Mouse (Mus musculus): ENCODE data around the gene Nxpe4.
A peak's percentile ranks its signal among the peaks of the same experiment; 100 is the strongest.
"Not testable (repeated sequence)": the region's sequence is repeated elsewhere in the genome, so short reads cannot be mapped to it uniquely, and the experiment has no call there.

Nxpe4 gene

DNA sequence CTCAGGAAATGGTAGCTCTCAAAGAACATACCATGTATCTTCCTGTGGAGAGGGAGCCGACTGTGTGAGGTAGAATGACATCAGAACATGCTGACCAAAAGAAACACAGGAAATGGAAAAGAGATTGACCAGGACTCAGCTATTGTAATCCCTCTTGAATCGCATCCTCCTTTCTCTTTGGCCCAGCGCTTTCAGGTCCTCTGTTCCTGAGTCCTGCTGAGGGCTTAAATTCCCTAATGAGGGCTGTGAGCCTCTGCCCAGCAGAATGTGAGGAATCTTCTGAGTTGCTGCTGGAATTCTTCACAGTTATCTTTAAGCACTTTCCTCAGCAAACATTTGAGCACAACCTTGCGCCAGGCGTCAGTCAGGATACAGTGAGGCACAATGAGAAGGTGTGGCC is 78.6 kb downstream of the Nxpe4 start:
- no peak for DNase-seq (ENCODE audit: extremely low spot score)

GRCm38 (mm10) chr9:48241791-48242190 is 80.0 kb downstream of the Nxpe4 start:
- no peak for DNase-seq (ENCODE audit: extremely low spot score)

- DNase-seq (ENCODE audit: extremely low spot score), result no peak
These were observed 80.9 kb downstream of the Nxpe4 start for GRCm38 (mm10) chr9:48242756-48243155.

DNA sequence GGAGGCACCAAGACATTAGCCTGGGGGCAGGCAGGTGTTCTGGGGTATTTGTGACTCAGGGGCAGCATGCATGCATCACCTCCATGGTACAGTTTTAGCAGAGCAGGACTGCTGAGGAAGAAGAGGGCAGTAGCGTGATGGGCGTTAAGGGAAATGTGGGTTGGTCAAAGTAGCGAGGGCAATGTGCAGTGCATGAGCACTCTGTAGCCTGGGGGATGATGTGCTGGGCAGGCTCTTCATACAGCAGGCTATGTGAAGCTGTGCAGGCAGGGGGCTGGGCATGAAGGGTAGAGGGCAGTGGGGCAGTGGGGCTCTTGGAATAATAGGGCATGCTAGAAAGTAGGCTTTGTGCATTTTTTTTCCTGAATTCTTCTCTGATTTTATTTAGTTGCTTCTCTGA is 82.4 kb downstream of the Nxpe4 start:
- no peak for DNase-seq (ENCODE audit: extremely low spot score)

DNA sequence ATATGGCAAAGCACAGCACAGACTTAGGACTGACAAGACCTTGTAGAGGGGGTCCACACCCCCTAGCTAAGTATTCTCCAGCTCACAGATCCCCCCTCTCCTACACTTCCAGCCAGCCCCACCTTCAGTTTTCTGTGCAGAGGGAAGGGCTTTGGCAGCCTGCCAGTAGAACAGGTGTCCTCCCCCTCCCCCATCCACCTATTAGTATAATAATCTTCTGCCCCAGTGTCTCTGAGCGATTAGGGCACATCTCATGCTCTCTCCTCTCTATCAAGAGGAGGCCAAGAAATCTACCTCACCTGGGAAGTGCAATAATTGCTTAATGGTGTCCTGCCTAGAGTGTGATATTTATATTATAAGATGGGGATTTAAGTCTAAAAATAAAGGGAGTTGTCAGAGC is 83.7 kb downstream of the Nxpe4 start:
- no peak for DNase-seq (ENCODE audit: extremely low spot score)

DNA sequence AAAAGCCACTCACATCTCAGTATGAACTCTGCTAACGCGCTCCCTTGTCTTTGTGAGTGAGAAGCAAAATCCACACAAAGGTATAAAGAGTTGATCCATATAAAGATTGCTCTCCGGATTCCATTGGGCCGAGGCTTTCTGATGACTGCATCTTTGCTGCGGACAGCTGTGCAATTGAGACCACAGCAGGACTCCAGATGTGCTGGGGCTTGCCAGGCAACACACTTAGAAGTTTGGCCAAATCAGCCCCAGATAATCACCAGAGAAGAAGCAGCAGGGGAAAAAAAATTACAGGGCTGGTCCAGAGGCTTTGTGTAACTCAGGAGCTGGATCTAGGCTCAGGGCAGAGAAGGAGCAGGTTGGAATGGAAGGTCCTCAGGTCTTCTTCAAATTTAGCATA is 85.5 kb downstream of the Nxpe4 start:
- DNase-seq (ENCODE audit: extremely low spot score), result no peak

DNA sequence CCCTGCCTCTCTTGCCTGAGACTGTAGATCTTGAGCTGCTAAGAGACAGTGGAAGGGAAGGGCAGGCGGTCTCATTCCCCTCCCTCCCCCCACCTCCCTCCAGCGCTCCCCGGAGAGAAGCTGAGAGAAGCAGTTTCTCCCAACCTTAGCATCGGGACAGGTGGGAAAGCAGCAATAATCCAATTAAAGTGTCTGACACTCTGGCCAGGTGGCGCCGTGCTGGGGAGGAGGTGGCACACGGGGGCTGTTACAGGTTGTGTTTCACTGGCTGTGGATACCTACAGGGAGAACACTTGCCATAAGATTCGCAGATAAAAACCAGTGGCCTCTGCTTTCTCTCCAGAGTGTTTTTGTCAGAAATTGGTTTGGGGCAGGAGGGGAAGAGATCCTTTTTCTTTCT is 90.4 kb downstream of the Nxpe4 start:
- DNase-seq (ENCODE audit: extremely low spot score), result peak; percentile 6

GRCm38 (mm10) chr9:48257001-48257400 is 95.2 kb downstream of the Nxpe4 start:
- DNase-seq (ENCODE audit: extremely low spot score), result no peak

GRCm38 (mm10) chr9:48257741-48258423 is 96.1 kb downstream of the Nxpe4 start:
- peak; percentile 72 for DNase-seq (ENCODE audit: extremely low spot score)

GRCm38 (mm10) chr9:48264616-48265015 is 102.8 kb downstream of the Nxpe4 start:
- no peak for DNase-seq (ENCODE audit: extremely low spot score)

- DNase-seq (ENCODE audit: extremely low spot score), result no peak
These were observed 103.7 kb downstream of the Nxpe4 start for GRCm38 (mm10) chr9:48265491-48265890.

GRCm38 (mm10) chr9:48266286-48267027 is 104.6 kb downstream of the Nxpe4 start:
- DNase-seq (ENCODE audit: extremely low spot score), result peak; percentile 84

DNA sequence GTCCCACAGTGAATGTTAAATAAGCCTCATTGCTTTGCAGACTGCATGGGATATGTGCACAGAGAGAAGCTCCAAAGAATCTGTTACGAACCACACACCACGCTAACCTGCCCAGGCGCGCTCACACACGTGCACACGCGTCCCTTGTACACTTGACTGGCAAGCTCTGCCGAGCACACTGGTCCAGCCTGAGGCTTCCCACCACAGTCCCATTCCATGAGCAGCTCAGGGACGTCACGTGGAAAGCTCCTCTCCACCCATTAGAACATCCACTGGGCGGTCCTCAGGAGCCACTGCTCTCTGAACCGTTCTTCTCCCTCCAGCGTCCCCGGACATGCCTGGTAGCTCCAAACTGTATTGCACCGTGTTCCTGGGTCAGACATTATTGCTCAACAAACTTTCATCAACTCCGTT is 105.2 kb downstream of the Nxpe4 start:
- DNase-seq (ENCODE audit: extremely low spot score), result peak; percentile 74

DNA sequence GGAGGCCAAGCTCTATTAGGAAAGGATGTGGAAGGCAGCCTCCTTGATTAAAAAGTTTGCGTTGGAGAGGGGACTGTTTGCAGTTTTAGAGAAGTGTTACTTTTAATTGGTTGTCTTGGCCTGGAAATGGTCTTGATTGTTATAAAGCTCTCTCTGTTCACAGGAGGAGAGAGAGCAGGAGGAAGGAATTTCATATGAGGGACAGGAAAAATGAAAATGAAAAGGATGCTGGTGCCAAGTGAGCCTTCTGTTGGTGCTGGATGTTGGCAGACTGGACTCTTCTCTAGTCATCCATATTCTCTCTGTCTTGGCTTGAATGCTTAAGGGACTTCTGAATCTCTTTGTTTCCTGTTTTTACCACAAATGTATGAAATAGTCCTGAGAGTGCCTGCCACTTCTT is 106.1 kb downstream of the Nxpe4 start:
- DNase-seq (ENCODE audit: extremely low spot score), result no peak

GRCm38 (mm10) chr9:48276831-48277230 is 115.0 kb downstream of the Nxpe4 start:
- no peak for DNase-seq (ENCODE audit: extremely low spot score)

DNA sequence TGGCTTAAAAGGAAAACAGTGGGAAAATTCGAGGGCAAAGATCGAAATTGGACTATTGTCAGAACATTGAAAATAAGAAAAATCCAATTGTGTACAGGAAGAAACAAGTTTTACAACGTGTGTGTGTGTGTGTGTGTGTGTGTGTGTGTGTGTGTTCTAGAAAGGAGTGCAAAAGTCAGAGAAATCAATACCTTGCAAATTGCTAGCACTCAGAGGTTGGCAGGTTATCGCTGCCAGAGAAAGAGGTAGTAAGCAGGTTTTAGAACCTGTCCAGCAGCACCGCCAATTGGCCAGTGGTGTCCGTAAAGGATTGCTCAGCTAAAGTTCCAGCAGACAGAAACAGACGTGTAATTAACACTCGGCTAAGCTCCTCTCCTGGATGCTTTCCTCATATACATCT is 122.4 kb downstream of the Nxpe4 start:
- DNase-seq (ENCODE audit: extremely low spot score), result no peak

- no peak for DNase-seq (ENCODE audit: extremely low spot score)
These were observed 128.5 kb downstream of the Nxpe4 start for GRCm38 (mm10) chr9:48290281-48290680.

- DNase-seq (ENCODE audit: extremely low spot score), result no peak
These were observed 132.9 kb downstream of the Nxpe4 start for GRCm38 (mm10) chr9:48294754-48295153.

DNA sequence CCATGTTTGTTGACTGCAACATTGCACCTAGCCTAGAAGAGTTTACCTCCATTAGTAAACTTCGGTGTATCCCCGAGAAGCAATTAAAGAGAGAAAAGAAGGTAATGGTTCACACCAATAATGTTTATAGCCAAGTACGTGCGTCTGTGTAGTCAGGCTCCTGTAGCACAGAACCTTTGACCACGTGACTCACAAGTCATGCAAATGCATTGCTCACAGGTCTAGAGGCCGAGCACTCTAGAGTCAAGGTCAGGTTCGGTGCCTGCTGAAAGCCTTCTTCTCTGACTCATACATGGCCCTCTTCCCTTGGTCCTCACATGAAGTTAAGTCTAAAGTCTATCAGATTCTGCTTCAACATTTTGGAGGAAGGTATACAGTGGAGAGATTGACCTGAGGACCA is 137.2 kb downstream of the Nxpe4 start:
- no peak for DNase-seq (ENCODE audit: extremely low spot score)

GRCm38 (mm10) chr9:48303564-48303963 is 141.7 kb downstream of the Nxpe4 start:
- not testable (repeated sequence) for DNase-seq (ENCODE audit: extremely low spot score)

DNA sequence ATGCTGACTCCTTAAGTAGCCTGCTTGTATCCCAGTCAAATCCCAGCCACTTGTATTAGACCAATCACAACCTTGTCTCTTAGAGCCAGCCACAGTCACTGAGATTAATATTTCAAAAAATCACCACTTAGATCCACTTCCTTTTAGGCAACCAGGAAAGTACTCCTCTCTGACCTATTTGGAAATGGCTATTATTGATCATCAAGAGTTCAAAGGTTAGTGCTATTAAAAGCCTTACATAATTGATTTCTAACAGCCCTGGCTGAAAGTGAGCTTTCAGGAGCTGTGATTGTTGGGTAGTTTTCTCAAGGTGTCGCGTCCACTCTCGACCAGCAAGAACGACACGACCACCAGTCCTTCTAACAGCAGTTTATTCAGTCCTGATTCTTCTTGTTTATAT is 149.4 kb downstream of the Nxpe4 start:
- DNase-seq (ENCODE audit: extremely low spot score), result no peak

GRCm38 (mm10) chr9:48314194-48314593 is 152.4 kb downstream of the Nxpe4 start:
- DNase-seq (ENCODE audit: extremely low spot score), result peak; percentile 17

DNA sequence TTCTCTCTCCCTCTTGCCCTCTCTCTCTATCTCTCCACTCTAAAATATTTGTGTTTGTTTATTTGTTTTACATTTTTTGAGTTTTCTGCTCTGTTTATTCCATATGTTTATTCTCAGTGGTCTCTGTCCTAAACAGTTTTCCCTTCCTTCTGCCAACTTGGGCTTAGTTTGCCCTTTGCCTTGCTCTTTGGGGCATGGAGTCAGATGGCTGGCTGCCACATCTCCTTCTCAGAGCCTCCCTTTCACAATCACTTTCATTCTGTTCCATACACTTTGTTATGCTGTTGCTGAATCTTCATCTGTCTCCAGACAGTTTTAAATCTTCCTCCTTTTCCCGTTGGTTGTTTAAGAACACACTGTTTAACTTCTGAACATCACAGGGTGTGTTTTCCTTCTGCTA is 154.0 kb downstream of the Nxpe4 start:
- DNase-seq (ENCODE audit: extremely low spot score), result no peak
